Mouse (Mus musculus): ENCODE data around the gene Inip. TPM values are rescaled to one million over a fixed set of nuclear protein-coding genes. Genes with fewer than 3 reads are reported as not detected.
"Not testable (repeated sequence)": the region's sequence is repeated elsewhere in the genome, so short reads cannot be mapped to it uniquely, and the experiment has no call there.

Gene Inip
- polyA plus RNA-seq, 1 experiment from 2014 or later, result 91.2 TPM

DNA sequence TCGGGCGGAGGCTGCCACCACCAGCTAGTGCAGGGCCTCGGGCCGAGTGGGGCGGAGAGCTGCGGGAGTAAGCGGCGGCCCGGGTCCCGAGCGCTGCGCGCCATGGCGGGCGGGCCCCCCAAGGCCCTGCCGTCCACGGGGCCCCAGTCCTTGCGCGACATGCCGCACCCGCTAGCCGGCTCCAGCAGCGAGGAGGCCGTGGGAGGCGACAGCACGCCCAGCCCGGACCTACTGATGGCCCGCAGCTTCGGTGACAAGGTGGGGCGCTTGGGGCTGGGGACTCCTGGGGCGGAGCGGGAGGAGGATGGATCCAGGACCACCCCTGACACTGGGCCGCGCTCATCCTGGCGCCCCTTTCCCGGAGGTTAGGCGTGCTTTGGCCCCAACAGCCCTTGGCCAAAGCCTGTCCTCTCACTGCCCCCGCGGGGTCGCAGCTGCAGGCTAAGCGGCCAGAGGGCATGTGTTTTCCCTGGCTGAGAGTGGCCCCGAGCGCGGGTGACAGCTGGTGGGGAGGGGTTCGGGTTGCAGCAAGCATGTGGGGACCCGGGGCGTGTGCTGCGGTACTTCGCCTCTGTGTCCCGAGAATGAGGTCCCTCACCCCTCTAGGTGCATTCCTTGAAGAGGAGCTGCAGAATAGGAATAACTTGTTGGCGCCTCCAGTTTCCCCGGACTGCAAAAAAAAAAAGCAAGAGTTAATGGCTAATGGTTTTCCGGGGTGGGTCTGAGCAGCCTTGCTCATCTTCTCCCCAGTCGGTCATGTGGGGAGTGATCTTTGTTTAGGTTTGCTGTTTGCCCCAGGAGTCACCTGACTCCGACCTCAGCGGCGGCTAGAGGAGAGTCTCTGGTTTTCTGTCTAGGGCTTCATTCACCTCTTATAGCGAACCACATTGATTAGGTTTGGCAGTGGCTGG, 4.8 kb upstream of the Inip start:
- H3K36me3 ChIP-seq (replicated peaks), result no peaks in the 10 kb centered on the region
- DNase-seq (ENCODE audit: low spot score), result peak; percentile 66
- H3K27ac ChIP-seq (replicated peaks), result peak overlapping the region; percentile 90
- H3K4me3 ChIP-seq, result peak overlapping the region; percentile 93
- peaks cover 3% of the 10 kb centered on the region; the same call in 1 of the 2 replicates for H3K27me3 ChIP-seq (replicated peaks; ENCODE audit: low read depth, poor library complexity, severe bottlenecking)
- H3K4me1 ChIP-seq, result peaks cover 21% of the 10 kb centered on the region
- under 1% methylated on average over 58 of the region's 58 CpGs for WGBS
- H3K9me3 ChIP-seq, result no peaks in the 10 kb centered on the region

DNA sequence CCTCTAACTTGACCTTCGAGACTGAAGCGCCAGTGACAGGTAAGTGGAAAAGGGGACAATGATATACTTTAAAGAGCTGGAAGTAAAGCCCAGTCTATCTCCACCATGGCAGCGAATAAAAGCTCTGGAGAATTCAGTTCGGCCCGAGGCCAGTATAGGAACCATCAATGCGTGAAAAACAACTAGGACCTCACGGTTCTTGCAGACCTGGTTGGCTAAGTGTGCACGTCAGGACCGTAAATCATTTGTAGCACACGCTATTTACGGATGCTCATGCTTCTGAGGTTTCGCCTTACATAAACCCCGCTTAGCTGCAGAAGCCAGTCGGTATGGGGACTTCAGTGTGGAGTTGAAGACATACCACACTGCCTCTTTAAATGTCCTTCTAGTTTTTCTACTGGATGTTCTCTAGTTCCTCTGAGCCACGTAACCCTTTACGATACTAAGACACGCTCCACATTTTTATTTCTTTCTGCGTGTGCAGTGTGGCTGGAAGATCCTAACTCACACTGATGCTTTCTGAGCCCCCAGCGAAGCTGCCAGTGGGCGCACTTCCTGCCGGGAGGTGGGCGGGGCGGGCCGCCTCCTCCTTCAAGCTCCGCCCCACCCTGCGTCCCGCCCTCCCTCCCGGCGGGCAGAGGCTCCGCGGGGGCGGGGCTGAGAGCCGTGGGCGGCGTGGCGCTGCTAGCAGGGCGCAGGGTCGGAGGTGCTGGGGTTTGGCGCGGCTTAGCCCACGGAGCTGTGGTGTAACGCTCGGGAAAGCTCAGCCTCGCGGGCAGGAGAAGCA, 4.0 kb upstream of the Inip start, which contains the start of gene Snx30:
TSS of gene Snx30 (plus strand) at position 660 of the 787 bp plus-strand sequence.
- Histone ChIP-seq H3K27me3 (replicated peaks; ENCODE audit: low read depth, poor library complexity, severe bottlenecking) (peaks cover 3% of the 10 kb centered on the region; the same call in 1 of the 2 replicates), H3K9me3 (no peaks in the 10 kb centered on the region), H3K36me3 (replicated peaks) (no peaks in the 10 kb centered on the region), H3K27ac (replicated peaks) (peak within 1 kb of the TSS; percentile 90), H3K4me1 (peaks cover 21% of the 10 kb centered on the region), H3K4me3 (peak within 1 kb of the TSS; percentile 93)
- 2% methylated on average over 45 of the region's 45 CpGs for WGBS
- DNase-seq (ENCODE audit: low spot score), result peak; percentile 91

DNA sequence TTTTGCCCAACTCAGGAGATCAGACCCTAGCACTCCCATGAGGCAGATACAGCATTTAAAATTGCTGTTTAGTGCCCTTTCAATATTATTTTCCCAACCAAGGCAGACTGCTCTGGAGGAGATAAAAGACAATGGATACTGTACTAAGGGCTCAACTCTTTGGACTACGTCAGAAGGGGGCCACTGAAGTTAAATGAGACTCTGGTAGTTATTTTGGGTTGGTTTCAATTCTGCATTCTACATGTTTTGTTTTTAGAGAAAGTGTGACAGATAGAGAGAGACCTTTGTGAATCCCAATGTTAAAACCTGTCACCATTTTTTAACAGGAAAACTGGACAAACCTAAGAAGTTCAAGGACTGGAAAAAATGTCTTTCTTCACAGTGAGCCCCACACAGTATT, 3.4 kb upstream of the Inip start:
- Histone ChIP-seq H3K9me3 (no peaks in the 10 kb centered on the region), H3K4me1 (peaks cover 21% of the 10 kb centered on the region), H3K27ac (replicated peaks) (no peak overlapping the region), H3K36me3 (replicated peaks) (no peaks in the 10 kb centered on the region), H3K27me3 (replicated peaks; ENCODE audit: low read depth, poor library complexity, severe bottlenecking) (peaks cover 3% of the 10 kb centered on the region; the same call in 1 of the 2 replicates), H3K4me3 (peak overlapping the region; percentile 93)
- no peak for DNase-seq (ENCODE audit: low spot score)
- 86% methylated on average over 1 of the region's 1 CpGs for WGBS

DNA sequence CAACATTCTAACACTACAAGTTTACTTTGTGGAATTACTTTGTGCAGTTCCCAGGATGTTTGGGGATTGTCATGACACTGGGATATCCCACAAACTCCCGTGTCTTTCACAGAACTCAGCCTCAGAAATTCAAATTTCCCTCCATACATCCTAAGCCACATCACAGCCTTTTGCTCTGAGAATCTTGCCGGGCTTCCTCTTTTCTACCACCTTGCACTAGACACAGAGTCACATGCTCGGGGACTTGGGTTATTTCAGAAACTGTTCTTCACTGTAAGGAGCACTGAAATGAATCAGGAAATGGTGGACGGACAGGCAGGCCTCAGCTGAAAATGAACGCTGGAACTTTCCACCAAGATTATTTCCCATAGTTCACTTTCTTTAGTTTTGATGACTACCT, 2.0 kb upstream of the Inip start:
- 82% methylated on average over 5 of the region's 5 CpGs for WGBS

DNA sequence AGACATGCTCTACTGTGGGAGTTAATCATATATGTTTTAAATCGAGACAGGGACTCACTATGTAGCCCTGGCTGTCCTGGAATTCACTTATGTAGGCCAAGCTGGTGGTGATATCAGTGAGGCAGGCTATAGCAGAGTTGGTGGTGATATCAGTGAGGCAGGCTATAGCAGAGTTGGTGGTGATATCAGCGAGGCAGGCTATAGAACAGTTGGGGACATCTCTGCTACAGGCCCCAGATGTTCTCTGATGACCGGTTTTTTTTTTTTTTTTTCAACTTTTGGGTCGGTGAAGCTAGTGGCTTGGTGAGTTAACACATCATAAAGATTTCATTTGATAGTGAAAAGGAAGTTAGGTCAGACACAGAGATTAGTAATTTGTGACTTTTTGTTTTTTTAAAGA, 1.4 kb upstream of the Inip start:
- no peak overlapping the region for H3K27ac ChIP-seq (replicated peaks)
- DNase-seq (ENCODE audit: low spot score), result no peak
- H3K4me1 ChIP-seq, result peaks cover 19% of the 10 kb centered on the region
- no peaks in the 10 kb centered on the region for H3K36me3 ChIP-seq (replicated peaks)
- no peaks in the 10 kb centered on the region for H3K9me3 ChIP-seq
- H3K4me3 ChIP-seq, result no peak overlapping the region
- H3K27me3 ChIP-seq (replicated peaks; ENCODE audit: low read depth, poor library complexity, severe bottlenecking), result peaks cover 3% of the 10 kb centered on the region; the same call in 1 of the 2 replicates
- 74% methylated on average over 4 of the region's 4 CpGs for WGBS

More for the DNA sequence above, 2.0 kb upstream of the Inip start:
- Histone ChIP-seq H3K27me3 (replicated peaks; ENCODE audit: low read depth, poor library complexity, severe bottlenecking) (peaks cover 3% of the 10 kb centered on the region; the same call in 1 of the 2 replicates), H3K36me3 (replicated peaks) (no peaks in the 10 kb centered on the region), H3K4me1 (peaks cover 21% of the 10 kb centered on the region), H3K27ac (replicated peaks) (no peak overlapping the region), H3K4me3 (no peak overlapping the region), H3K9me3 (no peaks in the 10 kb centered on the region)
- DNase-seq (ENCODE audit: low spot score), result no peak

DNA sequence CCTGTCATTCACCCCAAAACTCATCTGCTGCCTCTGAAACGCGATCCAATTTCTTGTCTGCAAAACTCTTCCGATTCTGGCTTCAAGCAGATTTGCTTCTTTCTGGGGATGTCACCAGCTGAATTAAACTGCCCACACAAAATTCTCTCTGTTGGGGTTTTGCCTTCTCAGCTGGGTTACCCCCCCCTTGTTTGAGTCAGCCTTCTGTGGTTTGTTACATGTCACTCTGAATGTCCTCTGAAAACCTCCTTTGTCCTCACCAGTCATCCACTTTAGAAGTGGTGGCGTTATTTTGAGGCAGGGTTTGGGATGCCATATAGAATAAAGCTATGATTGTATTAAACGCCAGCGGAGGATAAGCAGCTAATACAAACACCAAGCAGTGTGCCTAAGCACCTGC, 718 bp upstream of the Inip start:
- 80% methylated on average over 6 of the region's 6 CpGs for WGBS
- H3K9me3 ChIP-seq, result no peaks in the 10 kb centered on the region

DNA sequence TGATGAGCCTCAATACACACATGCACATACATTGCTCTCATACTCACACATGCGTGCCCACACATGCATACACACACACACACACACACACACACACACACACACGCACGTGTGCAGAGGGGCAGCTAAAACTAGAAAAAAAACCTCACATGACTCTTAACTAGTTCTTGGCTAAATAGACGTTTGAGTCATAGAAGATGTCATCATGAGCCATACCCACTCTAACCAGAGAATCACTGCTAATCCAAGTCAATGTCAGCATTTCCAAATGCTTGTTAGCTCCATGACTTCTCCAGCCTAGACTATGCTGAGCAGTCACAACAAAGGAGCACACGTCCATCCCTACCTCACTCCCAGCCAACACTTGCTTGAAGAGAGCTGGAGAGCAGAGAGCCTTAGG, 1.2 kb downstream of the Inip start:
- no peaks in the 10 kb centered on the region for H3K36me3 ChIP-seq (replicated peaks)
- 88% methylated on average over 5 of the region's 5 CpGs for WGBS
- H3K27ac ChIP-seq (replicated peaks), result no peak overlapping the region
- no peaks in the 10 kb centered on the region for H3K9me3 ChIP-seq
- DNase-seq (ENCODE audit: low spot score), result no peak
- peaks cover 3% of the 10 kb centered on the region for H3K4me1 ChIP-seq
- H3K4me3 ChIP-seq, result no peak overlapping the region
- H3K27me3 ChIP-seq (replicated peaks; ENCODE audit: low read depth, poor library complexity, severe bottlenecking), result peaks cover 3% of the 10 kb centered on the region; the same call in 1 of the 2 replicates

More for the DNA sequence above, 718 bp upstream of the Inip start:
- DNase-seq (ENCODE audit: low spot score), result no peak
- Histone ChIP-seq H3K27ac (replicated peaks) (no peak overlapping the region), H3K4me1 (peaks cover 13% of the 10 kb centered on the region), H3K27me3 (replicated peaks; ENCODE audit: low read depth, poor library complexity, severe bottlenecking) (peaks cover 3% of the 10 kb centered on the region; the same call in 1 of the 2 replicates), H3K36me3 (replicated peaks) (no peaks in the 10 kb centered on the region), H3K4me3 (no peak overlapping the region)

DNA sequence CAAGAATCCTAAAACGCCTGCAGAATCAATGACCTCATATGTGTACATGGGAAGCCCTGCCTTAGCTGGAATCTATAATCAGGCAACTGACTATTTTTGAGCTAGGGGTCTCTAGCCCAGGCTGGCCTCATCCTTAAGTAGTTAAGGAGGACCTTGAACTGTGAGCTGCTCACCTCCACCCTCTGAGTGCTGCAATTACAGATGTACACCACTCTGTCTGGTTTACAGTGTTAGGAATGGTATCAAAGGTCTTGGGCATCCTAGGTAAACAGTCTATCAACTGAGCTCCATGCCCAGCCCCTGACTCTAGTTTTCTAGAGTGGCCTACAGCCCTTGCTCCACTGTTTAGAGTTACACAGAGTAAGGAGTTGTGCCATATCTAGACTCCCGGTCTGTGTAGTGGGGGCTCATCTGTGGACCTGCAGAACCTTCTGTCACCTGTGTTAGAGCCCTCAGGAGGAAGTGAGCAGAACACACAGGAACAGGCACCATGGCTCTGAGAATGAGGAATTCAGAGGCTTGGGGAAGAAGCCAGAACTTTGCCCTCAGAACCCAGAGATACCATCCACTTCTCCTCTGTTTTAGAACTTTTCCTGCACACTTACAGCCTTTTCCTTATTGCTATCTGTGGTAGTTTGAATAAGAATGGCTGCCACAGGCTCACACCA, 5.5 kb downstream of the Inip start:
- H3K4me3 ChIP-seq, result no peak overlapping the region
- 85% methylated on average over 2 of the region's 2 CpGs for WGBS
- H3K36me3 ChIP-seq (replicated peaks), result no peaks in the 10 kb centered on the region
- H3K27ac ChIP-seq (replicated peaks), result no peak overlapping the region
- no peaks in the 10 kb centered on the region for H3K4me1 ChIP-seq
- no peaks in the 10 kb centered on the region for H3K9me3 ChIP-seq
- no peak for DNase-seq (ENCODE audit: low spot score)
- H3K27me3 ChIP-seq (replicated peaks; ENCODE audit: low read depth, poor library complexity, severe bottlenecking), result no peaks in the 10 kb centered on the region

DNA sequence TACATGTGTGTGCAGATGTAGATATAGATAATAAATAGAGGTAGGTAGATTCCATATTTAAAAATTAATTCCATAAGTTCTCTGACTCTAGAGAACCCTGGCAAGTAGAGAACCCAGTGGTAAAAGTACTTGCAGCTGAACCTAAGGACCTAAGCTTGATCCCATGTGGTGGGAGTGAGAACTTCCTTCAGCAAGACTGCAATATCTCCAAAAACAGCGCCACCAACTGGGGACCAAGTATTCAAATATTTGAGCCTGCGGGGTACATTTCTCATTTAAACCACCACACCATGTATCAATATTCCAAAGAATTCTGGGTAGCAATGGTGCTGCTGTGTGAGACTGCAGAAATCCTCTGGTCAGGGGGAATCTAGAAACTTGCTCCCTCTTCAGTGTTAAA, 7.3 kb downstream of the Inip start:
- no peaks in the 10 kb centered on the region for H3K27me3 ChIP-seq (replicated peaks; ENCODE audit: low read depth, poor library complexity, severe bottlenecking)
- H3K36me3 ChIP-seq (replicated peaks), result no peaks in the 10 kb centered on the region
- H3K27ac ChIP-seq (replicated peaks), result no peak overlapping the region
- H3K9me3 ChIP-seq, result no peaks in the 10 kb centered on the region
- H3K4me1 ChIP-seq, result no peaks in the 10 kb centered on the region
- no peak overlapping the region for H3K4me3 ChIP-seq
- DNase-seq (ENCODE audit: low spot score), result no peak
- 70% methylated on average over 2 of the region's 2 CpGs for WGBS

DNA sequence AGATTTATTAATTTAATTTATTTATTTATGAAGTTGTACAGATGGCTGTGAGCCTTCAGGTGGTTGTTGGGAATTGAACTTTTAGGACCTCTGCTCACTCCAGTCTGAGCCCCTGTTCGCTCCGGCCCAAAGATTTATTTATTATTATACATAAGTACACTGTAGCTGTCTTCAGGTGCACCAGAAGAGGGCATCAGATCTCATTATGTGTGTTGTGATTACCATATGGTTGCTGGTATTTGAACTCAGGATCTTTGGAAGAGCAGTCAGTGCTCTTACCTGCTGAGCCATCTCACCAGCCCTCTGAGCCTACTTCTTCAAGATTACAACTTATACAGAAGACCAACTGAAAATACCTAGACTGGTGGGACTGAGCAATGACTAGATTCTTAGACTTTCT, 7.8 kb downstream of the Inip start:
- H3K9me3 ChIP-seq; H3K27me3 ChIP-seq (replicated peaks; ENCODE audit: low read depth, poor library complexity, severe bottlenecking); H3K27ac ChIP-seq (replicated peaks); H3K4me3 ChIP-seq; H3K4me1 ChIP-seq; DNase-seq (ENCODE audit: low spot score); H3K36me3 ChIP-seq (replicated peaks): not testable (repeated sequence)
- WGBS, result 95% methylated on average over 2 of the region's 2 CpGs

DNA sequence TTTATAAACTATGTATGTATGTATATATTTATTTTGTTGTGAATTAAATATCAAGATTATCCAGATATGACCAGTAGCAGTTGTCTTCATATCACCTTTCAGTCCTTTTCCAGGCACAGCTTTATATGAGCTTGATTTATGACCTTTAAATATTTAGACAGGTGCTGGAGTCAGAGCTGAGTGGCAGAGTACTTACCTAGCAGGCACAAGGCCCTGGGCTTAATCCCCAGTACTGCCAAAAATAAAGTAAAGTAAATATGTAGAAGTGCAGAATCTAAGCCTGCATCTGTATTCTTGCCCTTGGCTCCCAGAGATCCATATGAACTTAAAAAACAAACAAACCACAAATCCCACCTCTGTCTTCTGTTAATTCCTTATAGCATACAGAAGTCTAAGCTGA, 12.4 kb downstream of the Inip start:
- no peaks in the 10 kb centered on the region for H3K36me3 ChIP-seq (replicated peaks)
- DNase-seq (ENCODE audit: low spot score), result no peak
- no peaks in the 10 kb centered on the region for H3K4me1 ChIP-seq
- no peaks in the 10 kb centered on the region for H3K9me3 ChIP-seq
- H3K27me3 ChIP-seq (replicated peaks; ENCODE audit: low read depth, poor library complexity, severe bottlenecking), result no peaks in the 10 kb centered on the region
- no peak overlapping the region for H3K27ac ChIP-seq (replicated peaks)
- no peak overlapping the region for H3K4me3 ChIP-seq

DNA sequence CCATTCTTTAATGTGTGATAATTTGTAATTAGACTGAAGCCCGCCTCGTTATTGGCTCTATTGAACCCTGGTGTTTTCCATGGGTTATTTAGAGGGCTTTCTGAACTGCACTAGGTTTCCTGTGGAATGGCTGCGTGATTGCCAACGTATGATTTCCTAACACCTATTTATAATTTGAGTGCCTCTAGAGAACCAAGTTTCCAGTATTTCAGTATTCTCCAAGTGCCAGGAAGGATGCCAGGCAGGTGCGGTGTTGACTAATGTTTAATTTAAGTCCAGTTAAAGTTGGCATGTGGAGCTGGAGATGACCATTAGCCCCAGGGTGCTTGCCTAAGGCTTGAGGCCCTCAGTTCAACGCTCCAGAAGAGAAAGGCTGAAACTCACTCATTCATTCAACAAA, 14.3 kb downstream of the Inip start:
- H3K4me1 ChIP-seq, result peaks cover 4% of the 10 kb centered on the region
- WGBS, result 65% methylated on average over 6 of the region's 6 CpGs
- no peak overlapping the region for H3K4me3 ChIP-seq
- DNase-seq (ENCODE audit: low spot score), result no peak
- H3K36me3 ChIP-seq (replicated peaks), result no peaks in the 10 kb centered on the region
- H3K9me3 ChIP-seq, result no peaks in the 10 kb centered on the region
- no peaks in the 10 kb centered on the region for H3K27me3 ChIP-seq (replicated peaks; ENCODE audit: low read depth, poor library complexity, severe bottlenecking)
- no peak overlapping the region for H3K27ac ChIP-seq (replicated peaks)
